Mouse (Mus musculus) neural tube, embryonic 10.5 days (tissue): ENCODE results near the gene Aldh2.
"Not testable (repeated sequence)": the region's sequence is repeated elsewhere in the genome, so short reads cannot be mapped to it uniquely, and the experiment has no call there.

Experiments used
- DNase-seq: peaks from one replicate; pipeline ENCODE4 v3.0.0-alpha.2; 2017; ENCODE audit warnings: low spot score; ENCODE audit errors: extremely low spot score

Aldh2 gene

DNA sequence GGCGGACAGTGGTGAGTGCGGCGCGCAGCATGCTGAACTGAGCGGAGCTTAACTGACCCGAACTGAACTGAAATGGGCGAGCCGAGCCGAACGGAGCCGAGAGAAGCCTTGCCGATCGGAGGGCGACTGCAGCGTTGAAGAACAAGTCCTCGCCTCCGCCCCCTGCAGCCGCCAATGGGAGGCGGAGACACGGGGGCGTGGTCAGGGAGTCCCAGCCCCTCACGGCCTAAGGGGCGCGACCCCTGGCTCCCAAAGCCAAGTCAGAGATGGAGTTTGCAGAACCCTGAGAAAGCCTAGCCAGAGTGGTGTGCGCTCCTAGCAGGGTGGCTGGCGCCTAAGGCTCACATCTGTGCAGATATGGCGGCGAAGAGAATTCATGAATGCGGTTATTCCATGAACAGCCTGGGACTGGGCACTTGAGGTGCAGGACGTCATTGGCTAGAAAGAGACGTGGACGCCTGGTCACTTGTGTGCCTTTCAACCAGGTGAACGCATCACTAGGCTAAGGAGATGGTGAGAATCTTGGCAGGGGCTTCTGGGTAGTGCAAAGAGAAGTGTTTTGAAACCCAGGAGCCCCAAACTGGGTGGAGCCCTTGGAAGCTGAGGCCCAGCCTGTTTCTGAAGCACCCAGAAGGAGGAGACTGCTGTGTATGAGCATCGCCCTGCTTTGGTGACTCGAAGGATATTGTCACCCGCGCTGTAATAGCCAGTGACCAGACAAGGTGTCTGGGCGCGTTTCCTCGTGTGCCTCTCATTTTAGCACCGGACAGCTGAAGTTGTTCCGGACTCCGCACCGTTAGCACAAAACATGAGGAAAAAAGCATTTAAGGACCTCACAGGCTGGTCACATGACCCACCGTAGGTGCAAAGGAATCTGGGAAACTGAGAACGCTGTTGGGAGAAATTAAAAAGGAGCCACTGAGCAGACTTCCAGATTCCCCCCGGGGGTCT is at the start of gene Aldh2:
Gene Aldh2, minus strand, starts transcription at position 374 of the 951 bp plus-strand sequence.
- peak; percentile 84 for DNase-seq

- DNase-seq, result no peak
Observed at GRCm38 (mm10) chr5:121639601-121640000, 46.0 kb upstream of the Aldh2 start.

DNA sequence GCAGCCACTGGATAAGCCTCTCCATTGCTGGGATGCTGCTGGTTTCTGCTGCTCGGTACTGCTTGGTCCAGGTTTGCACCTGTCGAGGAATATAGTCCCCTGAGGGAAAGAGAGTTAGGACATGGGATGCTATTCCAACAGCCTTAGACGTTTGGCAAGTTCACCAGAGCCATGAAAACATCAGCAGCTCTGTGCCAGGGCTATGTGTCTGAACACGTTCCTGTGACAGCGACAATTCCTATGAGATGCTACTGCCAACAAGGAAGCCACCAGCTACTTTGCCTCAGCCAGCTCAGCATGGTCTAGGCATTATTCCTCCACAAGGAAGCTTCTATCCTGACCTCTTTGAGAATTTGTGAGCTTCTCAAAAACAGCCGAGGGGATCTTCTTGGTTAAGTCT is 43.7 kb upstream of the Aldh2 start:
- DNase-seq, result no peak

DNA sequence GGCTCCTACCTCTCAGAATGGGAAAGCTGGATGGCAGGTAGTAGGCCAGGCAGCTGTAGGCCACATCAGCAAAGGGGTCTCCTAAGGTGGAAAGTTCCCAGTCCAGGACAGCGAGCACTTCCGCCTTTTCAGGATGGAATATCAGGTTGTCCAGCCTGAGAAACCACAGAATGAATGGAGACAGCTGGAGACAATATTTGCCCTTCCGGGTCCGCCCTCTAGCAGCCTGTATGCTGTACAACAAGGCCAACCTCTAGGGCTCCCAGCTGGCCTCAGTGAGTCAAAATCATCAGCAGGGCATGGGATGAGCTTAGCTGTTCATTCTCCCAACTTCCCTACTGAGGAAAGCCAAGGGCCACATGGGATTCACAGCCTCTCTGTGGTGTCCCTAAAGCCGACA is 41.0 kb upstream of the Aldh2 start:
- DNase-seq, result no peak

GRCm38 (mm10) chr5:121632804-121633203 is 39.2 kb upstream of the Aldh2 start:
- no peak for DNase-seq

DNA sequence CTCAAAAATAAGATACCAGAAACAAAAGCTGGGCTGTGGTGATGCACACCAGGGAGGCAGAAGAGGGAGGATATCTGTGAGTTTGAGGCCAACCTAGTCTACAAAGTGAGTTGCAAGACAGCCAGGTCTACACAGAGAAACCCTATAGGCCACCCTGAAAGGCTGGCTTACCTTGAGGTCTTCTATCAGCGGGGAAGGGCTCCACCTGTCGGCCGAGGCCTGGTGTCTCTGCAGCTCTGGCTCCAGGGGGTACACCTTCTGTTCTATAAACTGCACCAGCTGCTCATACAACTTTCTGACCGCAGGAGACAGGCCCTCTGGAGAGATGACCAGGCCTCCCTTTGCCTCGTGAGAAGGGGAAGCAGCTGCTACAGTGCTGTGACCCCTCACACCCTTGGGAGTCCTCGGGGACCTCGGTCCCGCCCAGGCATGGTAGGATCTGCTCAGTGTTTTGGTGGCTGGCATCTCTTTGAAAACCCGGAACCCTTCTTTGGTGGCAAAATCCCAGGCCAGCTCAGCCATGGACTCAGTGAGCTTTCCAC is 37.6 kb upstream of the Aldh2 start:
- not testable (repeated sequence) for DNase-seq

DNA sequence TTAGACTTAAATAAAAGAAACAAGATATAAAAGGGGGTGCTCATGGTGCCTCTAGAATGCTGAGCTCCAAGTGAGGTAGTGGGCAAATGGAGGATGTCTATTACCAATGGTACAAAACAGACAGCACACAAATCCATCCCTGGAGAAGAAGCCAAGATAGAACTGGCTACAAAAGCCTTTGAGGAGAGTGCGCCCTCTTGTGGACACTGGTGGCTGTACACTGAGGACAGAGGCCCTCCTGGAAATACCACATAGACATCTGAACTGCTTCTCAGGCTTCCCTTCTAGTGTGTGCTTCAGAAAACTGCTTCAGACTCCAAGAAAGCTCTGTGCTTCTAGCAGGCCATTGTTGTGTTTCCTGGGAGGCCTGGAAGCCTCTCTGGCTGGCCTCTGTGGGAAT is 34.2 kb upstream of the Aldh2 start:
- DNase-seq, result peak; percentile 72

DNA sequence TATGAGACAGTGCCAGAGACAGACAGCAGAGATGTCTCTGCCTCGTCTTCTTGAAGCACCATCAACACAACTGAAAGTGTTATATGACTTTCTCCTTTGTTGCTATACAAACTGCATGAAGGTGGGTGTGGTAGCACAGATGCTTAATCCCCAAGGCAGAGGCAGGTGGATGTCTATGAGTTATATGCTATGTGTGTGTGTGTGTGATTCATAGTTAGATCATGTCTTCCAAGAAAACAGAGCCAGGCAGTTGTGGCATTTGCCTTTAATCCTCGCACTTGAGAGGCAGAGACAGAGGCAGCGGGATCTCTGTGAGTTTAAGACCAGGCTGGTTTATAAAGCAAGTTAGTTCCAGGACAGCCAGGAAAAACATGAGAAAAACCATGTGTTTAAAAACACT is 29.6 kb upstream of the Aldh2 start:
- DNase-seq, result no peak

DNA sequence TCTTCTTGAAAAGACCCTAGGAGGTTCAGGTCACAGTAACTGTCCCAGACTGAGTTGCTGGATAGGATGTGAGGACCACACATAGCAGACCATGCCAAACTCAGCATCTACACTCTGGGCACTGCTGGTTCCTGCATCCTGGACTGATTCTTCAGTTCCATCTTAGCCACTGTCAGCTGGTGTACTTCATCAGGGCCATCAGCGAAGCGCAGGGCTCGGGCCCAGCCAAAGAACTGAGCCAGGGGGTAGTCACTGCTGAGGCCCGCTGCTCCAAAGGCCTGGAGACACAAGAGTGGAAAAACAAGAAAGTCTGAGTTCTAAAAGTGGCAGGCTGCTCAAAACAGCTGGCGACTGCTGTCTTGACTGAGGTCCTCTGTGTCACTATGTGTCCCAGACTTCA is 27.5 kb upstream of the Aldh2 start:
- no peak for DNase-seq

- peak; percentile 96 for DNase-seq
Observed at GRCm38 (mm10) chr5:121618592-121619513, 25.2 kb upstream of the Aldh2 start, which contains the start of gene Acad12. Gene Acad12, minus strand, starts transcription at chr5:121618938.

DNA sequence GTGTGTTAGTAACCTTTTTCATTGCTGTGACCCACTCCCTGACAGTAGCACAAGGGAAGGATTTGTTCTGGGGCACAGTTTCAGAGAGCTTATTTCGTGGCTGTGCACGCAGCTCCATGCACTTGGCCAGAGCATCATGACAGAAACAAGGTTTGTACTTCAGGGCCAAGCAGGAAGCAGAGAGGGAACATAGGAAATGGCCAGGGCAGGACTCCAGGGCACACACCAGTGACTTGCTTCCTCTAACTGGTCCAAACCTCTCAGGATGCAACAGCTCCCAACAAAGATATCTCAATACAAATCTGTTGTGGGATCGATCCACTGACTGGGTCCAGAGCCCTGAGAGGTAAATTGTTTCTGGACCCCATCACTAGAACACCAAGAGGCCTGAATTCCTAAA is 21.3 kb upstream of the Aldh2 start:
- not testable (repeated sequence) for DNase-seq

DNA sequence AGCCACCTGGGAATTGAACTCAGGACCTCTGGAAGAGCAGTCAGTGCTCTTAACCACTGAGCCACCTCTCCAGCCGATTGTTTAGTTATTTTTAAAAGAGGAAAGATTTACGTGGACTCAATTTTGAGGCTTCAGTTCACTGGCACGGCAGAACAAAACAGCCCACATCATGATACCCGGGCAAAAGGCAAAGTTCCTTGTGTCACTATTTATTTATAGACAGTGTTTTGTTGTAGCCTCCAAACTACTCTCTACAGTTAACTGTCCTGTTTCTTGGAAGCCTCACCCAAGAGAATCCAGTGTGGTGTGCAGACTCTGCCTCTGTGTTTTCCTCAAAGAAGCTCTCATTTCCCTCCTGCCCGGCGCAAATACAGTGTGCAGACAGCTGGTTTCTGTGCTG is 18.4 kb upstream of the Aldh2 start:
- DNase-seq, result no peak

DNA sequence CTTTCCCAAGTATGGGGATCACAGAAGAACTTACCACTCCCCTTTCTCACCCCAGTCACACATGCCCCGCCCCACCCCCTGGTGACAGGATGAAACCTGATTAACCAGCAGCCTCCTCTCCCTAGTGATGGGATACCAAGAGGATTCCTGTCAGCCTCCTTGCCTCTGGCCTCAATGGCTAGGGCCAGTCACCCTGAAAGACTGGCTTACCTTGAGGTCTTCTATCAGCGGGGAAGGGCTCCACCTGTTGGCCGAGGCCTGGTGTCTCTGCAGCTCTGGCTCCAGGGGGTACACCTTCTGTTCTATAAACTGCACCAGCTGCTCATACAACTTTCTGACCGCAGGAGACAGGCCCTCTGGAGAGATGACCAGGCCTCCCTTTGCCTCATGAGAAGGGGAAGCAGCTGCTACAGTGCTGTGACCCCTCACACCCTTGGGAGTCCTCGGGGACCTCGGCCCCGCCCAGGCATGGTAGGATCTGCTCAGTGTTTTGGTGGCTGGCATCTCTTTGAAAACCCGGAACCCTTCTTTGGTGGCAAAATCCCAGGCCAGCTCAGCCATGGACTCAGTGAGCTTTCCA is 16.0 kb upstream of the Aldh2 start:
- not testable (repeated sequence) for DNase-seq

GRCm38 (mm10) chr5:121606151-121606550 is 12.5 kb upstream of the Aldh2 start:
- DNase-seq, result peak; percentile 81

DNA sequence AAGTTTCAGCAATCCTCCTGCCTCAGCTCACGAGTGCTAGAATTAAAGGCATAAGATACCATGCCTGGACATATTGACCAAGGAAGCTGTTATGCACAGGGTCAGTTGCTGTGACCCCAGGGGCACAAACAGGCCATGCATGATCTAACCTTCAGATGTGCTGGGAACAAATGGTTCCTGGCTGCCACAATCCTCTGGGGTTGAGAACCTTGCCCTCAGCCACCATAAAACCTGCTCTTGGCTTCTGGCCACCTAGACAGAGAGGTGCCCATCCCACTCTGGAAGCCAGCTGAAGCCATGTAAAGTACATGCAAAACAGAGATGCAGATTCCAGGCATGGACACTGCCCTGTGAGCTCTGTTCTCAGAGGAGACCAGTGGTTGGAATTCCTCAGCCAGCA is 10.2 kb upstream of the Aldh2 start:
- DNase-seq, result not testable (repeated sequence)

DNA sequence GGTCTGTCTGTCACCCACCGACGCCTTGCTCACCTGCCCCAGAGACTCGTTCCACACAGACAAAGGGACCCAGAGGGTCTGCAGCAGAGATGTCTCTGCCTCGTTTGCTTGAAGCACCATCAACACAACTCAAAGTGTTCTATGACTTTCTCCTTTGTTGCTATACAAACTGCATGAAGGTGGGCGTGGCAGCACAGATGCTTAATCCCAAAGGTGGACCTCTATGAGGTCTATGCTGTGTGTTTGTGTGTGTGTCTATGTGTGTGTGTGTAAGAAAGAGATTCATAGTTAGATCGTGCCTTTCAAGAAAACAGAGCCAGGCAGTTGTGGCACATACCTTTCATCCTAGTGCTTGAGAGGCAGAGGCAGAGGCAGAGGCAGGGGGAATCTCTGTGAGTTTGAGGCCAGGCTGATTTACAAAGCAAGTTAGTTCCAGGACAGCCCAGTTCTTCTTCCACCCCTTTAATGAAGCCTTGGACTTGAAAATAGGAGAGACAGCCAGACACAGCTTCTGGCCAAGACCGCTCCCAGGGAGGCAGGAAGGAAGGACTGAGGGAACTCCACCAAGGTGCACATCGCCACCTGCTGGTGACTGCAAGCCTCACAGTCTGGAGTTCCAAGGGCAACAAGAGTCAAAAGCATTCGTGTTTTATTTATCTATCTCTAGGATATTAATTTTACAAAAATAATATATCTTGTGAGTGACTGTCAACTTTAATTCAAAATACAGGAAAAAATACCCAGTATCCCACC is 8.1 kb upstream of the Aldh2 start:
- DNase-seq, result peak; percentile 86

DNA sequence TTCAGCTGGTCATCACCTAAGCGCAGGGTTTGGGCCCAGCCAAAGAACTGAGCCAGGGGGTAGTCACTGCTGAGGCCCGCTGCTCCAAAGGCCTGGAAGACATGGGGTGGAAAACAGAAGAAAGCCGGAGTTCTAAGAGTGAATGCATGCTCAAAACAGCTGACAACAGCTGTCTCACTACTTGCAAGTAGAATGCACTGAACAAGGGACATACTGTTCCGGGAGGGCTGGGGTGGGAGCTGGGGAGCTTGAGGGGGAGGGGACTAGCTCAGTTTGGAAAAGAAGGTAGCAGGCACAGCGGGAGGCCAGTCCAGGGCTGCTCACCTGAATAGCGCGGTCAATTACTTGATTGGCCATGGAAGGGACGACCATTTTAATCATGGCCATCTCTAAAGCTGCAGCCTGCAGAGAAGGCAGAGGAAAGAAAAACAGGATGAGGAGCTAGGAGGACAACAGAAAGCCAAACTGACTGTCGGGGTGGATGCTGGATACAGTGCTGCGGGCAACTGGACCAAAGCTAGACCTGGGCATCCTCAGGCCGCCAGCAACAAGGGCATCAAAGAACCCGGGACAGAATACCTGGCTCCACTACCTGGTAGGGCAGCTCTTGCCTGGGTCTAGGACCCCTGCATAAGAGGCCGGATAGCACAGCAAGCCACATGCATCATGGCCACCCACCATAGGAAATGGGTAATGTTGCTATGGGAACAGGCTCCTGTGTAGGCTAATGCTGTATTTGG is 5.4 kb upstream of the Aldh2 start:
- DNase-seq, result no peak

- DNase-seq, result no peak
Observed at GRCm38 (mm10) chr5:121597991-121598537, 4.4 kb upstream of the Aldh2 start.

- no peak for DNase-seq
Observed at GRCm38 (mm10) chr5:121597332-121597731, 3.7 kb upstream of the Aldh2 start.

GRCm38 (mm10) chr5:121596226-121596625 is 2.6 kb upstream of the Aldh2 start:
- no peak for DNase-seq
